Mouse (Mus musculus) myocyte (in vitro differentiated cells): ENCODE results near the gene Rasal1. TPM values are rescaled to one million over a fixed set of nuclear protein-coding genes. Genes with fewer than 3 reads are reported as not detected.

Experiments used
- H3K27me3 ChIP-seq: one replicate; pipeline ENCODE4 v1.6.1; 2011; ENCODE audit not compliant: control insufficient read depth, insufficient read depth, insufficient read length
- H3K36me3 ChIP-seq: one replicate; pipeline ENCODE4 v1.6.1; 2011; ENCODE audit not compliant: control insufficient read depth, insufficient read depth
- H3K4me2 ChIP-seq: one replicate; pipeline ENCODE4 v1.6.1; 2011; ENCODE audit warnings: low read depth, control low read depth
- H3K4me3 ChIP-seq: one replicate; pipeline ENCODE4 v1.5.1; 2011; ENCODE audit warnings: mild to moderate bottlenecking, control low read depth, moderate library complexity
- H3K79me2 ChIP-seq: one replicate; pipeline ENCODE4 v1.6.1; 2011; ENCODE audit not compliant: control insufficient read depth, insufficient read depth
- H3ac ChIP-seq: one replicate; pipeline ENCODE4 v1.6.1; 2011; ENCODE audit not compliant: control insufficient read depth, insufficient read length
- CEBPB ChIP-seq: IDR thresholded peaks from 2 replicates; pipeline ENCODE4 v1.6.1; 2011; ENCODE audit warnings: mild to moderate bottlenecking, moderate library complexity; ENCODE audit not compliant: poor library complexity, insufficient read depth, severe bottlenecking
- E2F4 ChIP-seq: IDR thresholded peaks from one replicate; pipeline ENCODE4 v1.6.1; 2011; ENCODE audit warnings: mild to moderate bottlenecking, control low read depth, moderate library complexity; ENCODE audit not compliant: insufficient read depth
- MAX ChIP-seq: IDR thresholded peaks from one replicate; pipeline ENCODE4 v1.6.1; 2011; ENCODE audit warnings: low read depth, mild to moderate bottlenecking, control low read depth
- MYOD1 ChIP-seq, 3 experiments: IDR thresholded peaks; one replicate each; pipeline ENCODE4 v1.6.1; 2011; ENCODE audit warnings: control low read depth in 2 of 3, low read depth in 2 of 3, mild to moderate bottlenecking in 2 of 3, moderate library complexity in 1 of 3; ENCODE audit not compliant: insufficient read length in 2 of 3, control insufficient read depth in 1 of 3
- MYOG ChIP-seq, 3 experiments: IDR thresholded peaks; one replicate each; pipeline ENCODE4 v1.6.1; 2011; ENCODE audit warnings: control low read depth in 2 of 3, low read depth in 2 of 3, mild to moderate bottlenecking in 2 of 3; ENCODE audit not compliant: insufficient read length in 2 of 3, control insufficient read depth in 1 of 3, insufficient read depth in 1 of 3
- POLR2A ChIP-seq: IDR thresholded peaks from one replicate; pipeline ENCODE4 v1.6.1; 2011; ENCODE audit warnings: low read depth, mild to moderate bottlenecking, control low read depth, moderate library complexity; ENCODE audit not compliant: insufficient read length
- POLR2AphosphoS2 ChIP-seq: IDR thresholded peaks from one replicate; pipeline ENCODE4 v1.6.1; 2011; ENCODE audit warnings: low read depth, control low read depth; ENCODE audit not compliant: insufficient read length
- REST ChIP-seq: IDR thresholded peaks from one replicate; pipeline ENCODE4 v1.6.1; 2011; ENCODE audit warnings: mild to moderate bottlenecking, control low read depth, moderate library complexity; ENCODE audit not compliant: insufficient read depth, insufficient read length
- SRF ChIP-seq: IDR thresholded peaks from one replicate; pipeline ENCODE4 v1.6.1; 2011; ENCODE audit warnings: low read depth; ENCODE audit not compliant: control insufficient read depth, insufficient read length
- TCF12 ChIP-seq: IDR thresholded peaks from one replicate; pipeline ENCODE4 v1.6.1; 2011; ENCODE audit warnings: mild to moderate bottlenecking, control low read depth; ENCODE audit not compliant: poor library complexity, insufficient read depth, severe bottlenecking
- TCF3 ChIP-seq: IDR thresholded peaks from one replicate; pipeline ENCODE4 v1.6.1; 2011; ENCODE audit warnings: low read depth, control low read depth; ENCODE audit not compliant: insufficient read length
- USF1 ChIP-seq: IDR thresholded peaks from one replicate; pipeline ENCODE4 v1.6.1; 2011; ENCODE audit warnings: low read depth, mild to moderate bottlenecking, control low read depth, moderate library complexity
- polyA plus RNA-seq: library from polyadenylated mRNA; unstranded; fragments of >200 nt; fragmentation: generic; extraction: Trizol; gene quantifications from one replicate; pipeline ENCODE4 v1.2.1, GENCODE M21; 2012; ENCODE audit warnings: missing spikeins

Rasal1 gene
- polyA plus RNA-seq, 1 experiment, result 0.01 TPM

- Histone ChIP-seq H3K4me3 (no peak overlapping the region), H3ac (no peak overlapping the region), H3K4me2 (no peak overlapping the region), H3K36me3 (no peaks in the 10 kb centered on the region), H3K27me3 (peaks cover 69% of the 10 kb centered on the region), H3K79me2 (no peaks in the 10 kb centered on the region)
- TF ChIP-seq MYOG (IDR thresholded peaks at IDR 0.05; ENCODE audit: control insufficient read depth in 1 of 3, insufficient read depth in 1 of 3, insufficient read length in 2 of 3, low read depth in 2 of 3), result no peak
- TF ChIP-seq POLR2AphosphoS2, result no peak
- TF ChIP-seq TCF12, result no peak
- no peak for TF ChIP-seq E2F4
- no peak for TF ChIP-seq USF1
- no peak for TF ChIP-seq SRF
- no peak for TF ChIP-seq POLR2A
- no peak for TF ChIP-seq CEBPB
- no peak for TF ChIP-seq MYOD1 (IDR thresholded peaks at IDR 0.05; ENCODE audit: control insufficient read depth in 1 of 3, insufficient read length in 2 of 3, low read depth in 2 of 3)
- no peak for TF ChIP-seq REST
- TF ChIP-seq TCF3, result no peak
- no peak for TF ChIP-seq MAX
These were observed 4.5 kb downstream of the Rasal1 start for GRCm38 (mm10) chr5:120652915-120653701.

- Histone ChIP-seq H3K79me2 (no peaks in the 10 kb centered on the region), H3K4me2 (no peak overlapping the region), H3K27me3 (peaks cover 71% of the 10 kb centered on the region), H3K4me3 (no peak overlapping the region), H3ac (no peak overlapping the region), H3K36me3 (no peaks in the 10 kb centered on the region)
- TF ChIP-seq MYOG (IDR thresholded peaks at IDR 0.05; ENCODE audit: control insufficient read depth in 1 of 3, insufficient read depth in 1 of 3, insufficient read length in 2 of 3, low read depth in 2 of 3) (no peak), TCF3 (no peak), TCF12 (no peak), MYOD1 (IDR thresholded peaks at IDR 0.05; ENCODE audit: control insufficient read depth in 1 of 3, insufficient read length in 2 of 3, low read depth in 2 of 3) (no peak), MAX (no peak), SRF (no peak), USF1 (no peak)
These were observed 5.3 kb downstream of the Rasal1 start for GRCm38 (mm10) chr5:120653873-120654272.

GRCm38 (mm10) chr5:120656281-120656751 is 7.7 kb downstream of the Rasal1 start:
- H3ac ChIP-seq, result no peak overlapping the region
- H3K27me3 ChIP-seq, result peaks cover 59% of the 10 kb centered on the region
- no peaks in the 10 kb centered on the region for H3K36me3 ChIP-seq
- no peak for TF ChIP-seq POLR2A
- no peak for TF ChIP-seq USF1
- TF ChIP-seq MAX, result no peak
- no peak for TF ChIP-seq TCF12
- TF ChIP-seq POLR2AphosphoS2, result no peak
- TF ChIP-seq E2F4, result no peak
- no peak for TF ChIP-seq MYOD1 (IDR thresholded peaks at IDR 0.05; ENCODE audit: control insufficient read depth in 1 of 3, insufficient read length in 2 of 3, low read depth in 2 of 3)
- TF ChIP-seq MYOG (IDR thresholded peaks at IDR 0.05; ENCODE audit: control insufficient read depth in 1 of 3, insufficient read depth in 1 of 3, insufficient read length in 2 of 3, low read depth in 2 of 3), result no peak
- no peak for TF ChIP-seq SRF
- TF ChIP-seq CEBPB, result no peak
- TF ChIP-seq REST, result no peak
- TF ChIP-seq TCF3, result no peak
- no peaks in the 10 kb centered on the region for H3K79me2 ChIP-seq
- H3K4me2 ChIP-seq, result no peak overlapping the region
- H3K4me3 ChIP-seq, result no peak overlapping the region

- Histone ChIP-seq H3K4me2 (no peak overlapping the region), H3K27me3 (peaks cover 66% of the 10 kb centered on the region), H3K79me2 (no peaks in the 10 kb centered on the region), H3K4me3 (no peak overlapping the region), H3ac (no peak overlapping the region), H3K36me3 (no peaks in the 10 kb centered on the region)
- TF ChIP-seq POLR2AphosphoS2 (no peak), TCF3 (no peak)
These were observed 12.2 kb downstream of the Rasal1 start for GRCm38 (mm10) chr5:120660816-120661215.

GRCm38 (mm10) chr5:120664888-120665287 is 16.3 kb downstream of the Rasal1 start:
- TF ChIP-seq USF1, result no peak
- no peak for TF ChIP-seq TCF3
- TF ChIP-seq TCF12, result no peak
- no peak for TF ChIP-seq CEBPB
- no peak for TF ChIP-seq POLR2A
- no peak for TF ChIP-seq E2F4
- TF ChIP-seq MAX, result no peak
- no peak for TF ChIP-seq POLR2AphosphoS2
- TF ChIP-seq SRF, result no peak
- no peak for TF ChIP-seq MYOG (IDR thresholded peaks at IDR 0.05; ENCODE audit: control insufficient read depth in 1 of 3, insufficient read depth in 1 of 3, insufficient read length in 2 of 3, low read depth in 2 of 3)
- no peak for TF ChIP-seq REST
- no peak for TF ChIP-seq MYOD1 (IDR thresholded peaks at IDR 0.05; ENCODE audit: control insufficient read depth in 1 of 3, insufficient read length in 2 of 3, low read depth in 2 of 3)
- Histone ChIP-seq H3K4me3 (no peak overlapping the region), H3ac (no peak overlapping the region), H3K4me2 (no peak overlapping the region), H3K36me3 (no peaks in the 10 kb centered on the region), H3K27me3 (peaks cover 45% of the 10 kb centered on the region), H3K79me2 (no peaks in the 10 kb centered on the region)
